Mouse (Mus musculus) right cerebral cortex, postnatal 25 days (tissue): Measurements from ENCODE around the gene Slc39a5.

Source experiments
- DNase-seq: peaks from one replicate; pipeline ENCODE4 v3.0.0; 2022

Gene Slc39a5

DNA sequence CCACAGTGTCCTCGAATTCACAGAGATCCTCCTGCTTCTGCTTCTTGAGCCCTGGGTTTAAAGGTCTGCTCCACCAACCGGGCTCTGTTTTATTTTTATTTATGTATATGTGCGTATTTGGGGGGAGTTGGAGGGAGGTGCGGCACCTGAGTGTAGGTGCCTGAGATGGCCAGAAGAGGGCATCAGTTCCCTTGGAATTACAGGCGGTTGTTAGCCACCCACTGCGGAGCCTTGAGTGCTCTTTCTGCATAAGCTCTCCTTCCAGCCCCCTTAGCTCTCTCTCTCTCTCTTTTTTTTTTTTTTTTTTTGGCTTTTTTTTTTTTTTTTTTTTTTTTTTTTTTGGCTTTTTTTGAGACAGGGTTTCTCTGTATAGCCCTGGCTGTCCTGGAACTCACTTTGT is 26.6 kb downstream of the Slc39a5 start:
- DNase-seq, result no peak

DNA sequence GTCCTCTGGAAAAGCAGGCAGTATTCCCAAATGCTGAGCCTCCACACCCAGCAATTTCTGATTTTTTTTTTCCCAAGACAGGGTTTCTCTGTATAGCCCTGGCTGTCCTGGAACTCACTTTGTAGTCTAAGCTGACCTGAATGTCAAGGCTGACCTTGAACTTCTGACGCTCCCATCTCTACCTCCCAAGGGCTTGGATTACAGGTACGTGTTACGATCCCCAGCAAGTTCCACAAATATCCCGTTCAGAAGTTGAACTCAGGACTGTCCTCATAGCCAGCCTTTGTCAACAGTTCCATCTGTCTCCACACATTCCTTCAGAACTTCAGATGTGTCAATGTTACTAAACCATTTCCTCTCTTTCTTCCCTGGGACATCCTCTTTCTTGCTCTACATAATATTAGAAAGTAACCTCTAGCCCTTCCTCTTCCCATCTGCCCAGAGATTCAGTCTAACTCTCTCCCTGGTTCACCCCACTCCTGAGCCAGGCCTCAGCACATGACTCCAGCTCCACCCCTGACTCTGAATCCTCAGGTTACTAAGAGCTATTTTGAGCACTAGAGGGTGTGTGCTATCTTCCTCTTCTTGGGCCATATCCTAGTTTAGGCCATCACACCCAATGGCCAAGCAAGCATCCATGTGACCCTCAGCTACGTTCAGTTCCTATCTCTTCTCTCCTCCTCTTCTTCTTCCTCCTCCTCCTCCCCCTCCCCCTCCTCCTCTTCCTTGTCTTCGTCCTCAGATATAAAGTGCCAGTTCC is 27.9 kb downstream of the Slc39a5 start:
- DNase-seq, result no peak

DNA sequence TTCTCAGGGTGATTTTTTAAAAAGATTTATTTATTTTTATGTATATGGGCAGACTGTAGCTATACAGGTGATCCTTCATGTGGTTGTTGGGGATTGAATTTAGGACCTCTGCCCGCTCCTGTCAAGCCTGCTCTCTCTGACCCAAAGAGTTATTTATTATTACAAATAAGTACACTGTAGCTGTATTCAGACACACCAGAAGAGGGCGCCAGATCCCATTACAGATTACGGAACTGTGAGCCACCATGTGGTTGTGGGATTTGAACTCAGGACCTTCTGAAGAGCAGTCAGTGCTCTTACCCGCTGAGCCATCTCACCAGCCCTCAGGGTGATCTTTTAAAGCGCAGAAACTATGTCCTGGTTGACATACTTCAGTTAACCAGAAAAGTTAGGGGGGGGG is 28.9 kb downstream of the Slc39a5 start:
- DNase-seq, result no peak

DNA sequence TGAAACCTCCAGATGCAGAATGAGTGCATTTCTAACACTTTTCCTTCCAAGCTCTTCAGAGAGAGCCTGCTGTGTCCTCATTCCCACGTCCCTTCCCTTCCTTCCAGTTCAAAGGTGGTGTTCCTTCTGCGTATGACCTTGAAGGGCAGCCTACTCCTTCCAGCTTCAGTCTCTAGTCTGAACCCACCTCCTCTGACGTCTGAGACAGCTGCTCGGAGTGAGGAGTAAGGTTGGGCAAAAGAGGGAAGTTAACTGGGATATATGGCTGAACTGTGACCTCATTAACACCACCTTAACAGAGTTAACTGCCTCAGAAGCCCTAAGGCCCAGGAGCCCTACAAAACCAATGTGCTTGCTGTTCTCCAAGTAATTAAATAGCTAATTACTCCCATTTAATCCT is 30.4 kb downstream of the Slc39a5 start:
- DNase-seq, result no peak

DNA sequence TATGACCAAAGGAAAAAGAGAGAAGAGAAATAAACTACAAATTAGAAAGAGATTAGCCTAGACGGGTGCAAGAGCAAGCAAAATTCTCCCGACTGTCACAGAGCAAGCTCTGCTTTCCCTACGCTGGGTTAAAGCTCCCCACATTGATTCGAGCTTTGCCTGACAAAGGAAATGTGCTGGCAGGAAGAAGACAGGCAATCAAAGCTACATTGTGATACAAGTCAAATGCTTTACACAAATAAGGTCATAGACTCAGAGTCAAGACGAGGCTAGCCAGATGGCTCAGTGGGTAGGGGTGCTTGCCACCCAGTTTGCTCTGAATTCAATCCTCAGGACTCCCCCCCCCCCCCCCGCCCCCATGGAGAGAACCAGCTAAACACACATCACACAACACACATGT is 31.0 kb downstream of the Slc39a5 start:
- no peak for DNase-seq

DNA sequence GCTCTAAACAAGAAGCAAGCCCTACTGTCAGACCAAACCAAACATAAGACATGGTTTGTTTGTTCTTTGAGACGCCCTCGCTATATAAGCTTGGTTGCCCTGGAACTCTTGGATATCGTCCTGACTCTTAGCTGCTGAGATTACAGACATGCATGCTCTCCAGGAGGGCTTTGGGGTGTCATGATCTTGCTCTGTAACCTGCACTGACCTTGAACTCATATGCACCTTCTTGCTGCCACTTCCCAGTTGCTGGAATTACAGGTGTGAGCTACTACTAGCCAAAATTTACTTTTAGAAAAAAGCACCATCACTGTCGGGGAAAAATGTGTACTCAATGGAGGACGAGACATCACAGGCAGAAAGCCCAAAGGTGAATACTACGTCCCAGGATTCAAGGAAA is 31.4 kb downstream of the Slc39a5 start:
- no peak for DNase-seq

DNA sequence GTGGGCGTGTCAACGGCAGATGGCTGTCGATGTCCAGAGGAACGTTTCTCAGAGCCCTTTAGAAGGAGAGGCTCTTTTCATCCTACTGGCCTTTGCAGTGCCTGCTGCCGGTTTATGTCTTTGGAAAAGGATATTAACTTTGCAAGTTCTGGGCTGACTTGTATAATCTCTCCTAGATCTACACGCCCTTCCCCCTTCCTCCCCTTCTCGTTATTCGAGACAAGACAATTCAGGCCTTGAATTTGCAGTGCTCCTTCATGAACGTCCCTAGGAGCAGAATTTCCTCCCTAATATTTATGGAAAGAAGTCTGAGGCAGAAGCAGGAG is 31.8 kb downstream of the Slc39a5 start:
- no peak for DNase-seq

DNA sequence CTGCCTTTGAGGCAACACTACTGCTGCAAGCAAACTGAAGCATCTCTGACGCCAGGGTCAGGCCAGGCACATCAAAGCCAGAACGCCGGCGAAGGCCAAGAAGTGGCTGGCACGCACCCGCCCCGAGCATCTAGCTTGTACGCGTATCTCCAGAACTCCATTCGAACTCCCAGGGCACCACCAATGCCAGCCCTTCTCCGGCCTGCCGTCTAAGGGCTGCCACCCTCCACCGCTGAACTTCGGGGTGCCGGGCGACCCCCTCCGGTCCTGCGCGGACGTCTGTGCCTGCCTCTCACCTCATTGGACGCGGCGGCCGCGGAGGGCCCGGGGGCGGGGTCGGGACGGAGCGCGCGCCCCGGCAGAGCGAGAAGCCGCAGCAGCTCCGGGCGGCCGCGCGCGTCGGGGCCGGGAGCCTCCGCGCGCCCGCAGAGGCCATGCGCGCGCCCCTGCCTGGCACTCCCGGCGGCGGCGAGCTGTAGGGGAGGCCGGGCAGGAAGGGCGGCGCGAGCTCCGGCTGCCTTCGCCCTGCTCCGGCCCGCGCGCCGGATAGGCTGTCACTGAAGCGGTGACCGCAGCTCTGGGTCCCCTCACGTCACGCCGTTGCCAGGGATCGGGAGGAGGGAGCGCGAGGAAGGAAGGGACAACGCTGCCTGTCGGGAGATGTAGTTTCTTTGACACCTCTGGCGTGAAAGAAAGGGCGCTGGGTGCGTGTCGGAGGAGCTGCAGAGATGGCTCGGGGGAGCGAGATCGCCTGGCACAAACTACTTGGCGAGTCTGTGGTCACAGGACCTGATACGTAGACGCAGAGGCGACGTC is 32.4 kb downstream of the Slc39a5 start, which contains the start of gene Coq10a:
Gene Coq10a, minus strand, starts transcription at position 596 of the 816 bp plus-strand sequence.
- peak; percentile 95 for DNase-seq

DNA sequence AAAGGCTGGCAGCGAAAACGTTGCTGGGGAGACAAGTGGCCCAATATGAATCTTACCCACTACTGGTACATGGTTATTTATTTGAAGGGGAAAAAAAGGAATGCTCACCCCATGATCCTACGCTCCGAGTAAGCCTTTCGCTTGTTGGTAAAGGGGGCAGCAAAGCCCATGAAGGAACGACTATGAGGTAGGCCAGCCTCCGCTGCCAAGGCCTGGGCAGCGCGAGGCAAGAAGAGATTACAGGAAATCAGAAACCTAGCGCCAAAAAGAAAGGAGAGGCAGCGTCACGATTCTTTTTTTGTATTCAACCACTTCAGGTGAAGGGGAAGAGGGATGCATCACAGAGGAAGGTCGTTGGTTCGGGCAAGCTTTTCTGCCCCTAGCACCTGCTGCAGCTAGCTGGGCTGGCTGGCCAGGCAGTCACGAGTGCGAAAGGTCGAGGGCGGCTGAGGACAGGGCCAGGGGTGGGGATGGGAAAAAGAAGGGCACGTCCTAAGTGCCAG is 33.1 kb downstream of the Slc39a5 start:
- DNase-seq, result peak; percentile 19

DNA sequence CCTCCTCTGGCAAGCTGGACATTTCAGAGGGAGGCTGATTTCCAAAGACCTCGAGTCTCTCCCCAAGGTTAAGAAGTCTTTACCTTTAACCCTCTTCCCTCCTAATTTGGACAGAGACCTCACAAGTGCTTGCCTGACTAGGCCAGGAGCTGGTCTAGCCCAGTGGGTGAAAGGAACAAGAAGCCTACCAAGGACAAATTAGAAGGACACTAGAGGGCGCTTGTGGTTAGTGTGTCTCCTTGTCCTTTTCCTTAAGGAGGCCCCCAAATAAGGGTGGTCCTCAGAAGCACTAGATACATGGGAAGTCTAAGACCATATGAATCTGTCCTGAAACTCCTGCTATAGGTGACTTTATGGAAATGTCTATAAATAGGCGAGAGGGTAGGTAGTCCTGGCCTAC is 38.5 kb downstream of the Slc39a5 start:
- no peak for DNase-seq

DNA sequence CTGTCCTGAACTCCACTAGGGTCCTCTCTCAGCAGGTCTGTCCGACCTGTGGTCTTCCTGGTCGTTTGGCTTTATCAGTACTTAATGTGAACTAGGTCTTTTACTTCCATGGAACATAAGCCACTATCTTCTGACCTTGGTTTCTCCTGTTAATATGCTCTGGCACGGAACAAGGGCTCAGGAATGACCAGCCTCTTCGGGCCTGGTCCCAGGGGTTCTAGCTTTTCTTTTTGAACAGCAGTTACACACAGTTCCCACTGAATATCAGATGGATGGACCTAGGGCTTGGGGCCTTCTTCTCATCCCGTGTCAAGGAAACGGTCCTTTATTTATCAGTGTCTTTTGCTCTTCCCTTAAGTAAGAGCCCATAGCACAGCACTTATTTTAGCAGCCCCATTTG is 39.2 kb downstream of the Slc39a5 start:
- no peak for DNase-seq

DNA sequence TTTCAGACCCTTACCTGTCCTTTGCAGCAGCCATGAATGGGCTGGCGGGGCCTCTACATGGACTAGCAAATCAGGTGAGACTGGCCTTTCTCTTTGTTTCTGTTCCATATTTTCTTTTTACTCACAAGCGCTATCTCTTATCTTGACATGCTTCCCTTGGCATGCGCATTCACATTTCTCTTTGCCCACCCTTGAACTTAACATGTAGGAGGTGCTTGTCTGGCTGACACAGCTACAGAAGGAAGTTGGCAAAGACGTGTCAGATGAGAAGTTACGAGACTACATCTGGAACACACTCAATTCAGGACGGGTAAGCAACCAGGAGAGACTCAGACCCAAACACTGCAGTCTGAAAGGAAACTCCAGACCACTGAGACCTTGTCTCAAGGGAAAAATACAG is 41.8 kb downstream of the Slc39a5 start:
- DNase-seq, result no peak

DNA sequence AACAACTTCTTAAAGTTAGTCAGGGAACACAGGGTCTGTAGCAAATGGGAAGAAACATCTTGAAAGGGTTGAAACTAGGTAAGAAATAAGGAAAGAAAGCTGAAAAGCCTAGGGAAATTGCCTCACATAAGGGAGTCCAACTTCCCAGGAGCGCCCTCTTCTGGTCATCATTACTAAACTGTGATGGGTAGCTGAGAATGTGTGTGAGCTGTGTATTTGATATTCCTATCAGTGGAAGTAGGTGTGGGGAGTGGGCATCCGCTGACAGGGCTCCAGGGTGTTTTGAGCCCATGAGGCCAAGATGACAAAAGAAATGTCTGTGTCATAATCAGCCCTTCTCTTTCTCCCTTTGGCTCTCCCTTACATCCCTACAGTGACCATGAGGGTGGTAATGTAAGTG is 42.2 kb downstream of the Slc39a5 start:
- no peak for DNase-seq

DNA sequence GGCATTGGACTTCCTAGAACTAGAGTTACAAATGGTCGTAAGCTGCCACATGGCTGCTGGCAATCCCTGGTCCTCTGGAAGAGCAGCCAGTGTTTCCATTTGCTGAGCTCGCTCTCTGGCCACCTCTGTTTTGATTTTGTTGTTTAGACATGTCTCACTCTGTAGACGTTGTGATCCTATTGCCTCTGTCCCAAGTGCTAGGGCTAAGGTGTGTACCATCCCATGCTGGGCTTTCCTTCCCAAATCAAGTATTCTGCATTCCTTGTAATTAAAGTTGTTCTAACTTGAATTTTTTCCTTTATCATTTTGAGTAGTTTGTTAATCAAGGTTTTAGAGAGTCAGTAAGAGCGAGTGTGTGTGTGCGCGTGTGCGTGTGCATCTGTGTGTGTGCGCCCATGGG is 53.5 kb downstream of the Slc39a5 start:
- no peak for DNase-seq
